Mouse (Mus musculus) ovary, postnatal 10 days (tissue): ENCODE measurements around the gene Cc2d2b.

Experiments
- DNase-seq: peaks from one replicate; pipeline ENCODE4 v3.0.0; 2022; ENCODE audit warnings: low spot score

Gene Cc2d2b

GRCm38 (mm10) chr19:40760071-40760470 lies 11.5 kb downstream of the Cc2d2b start:
- no peak for DNase-seq

GRCm38 (mm10) chr19:40762023-40762759 lies 13.6 kb downstream of the Cc2d2b start:
- no peak for DNase-seq

- no peak for DNase-seq
Measured at GRCm38 (mm10) chr19:40767189-40767588, 18.6 kb downstream of the Cc2d2b start.

GRCm38 (mm10) chr19:40769341-40769770 lies 20.8 kb downstream of the Cc2d2b start:
- DNase-seq, result no peak

- DNase-seq, result no peak
Measured at GRCm38 (mm10) chr19:40788004-40788714, 39.6 kb downstream of the Cc2d2b start.

GRCm38 (mm10) chr19:40788715-40789084 lies 40.1 kb downstream of the Cc2d2b start:
- DNase-seq, result no peak

GRCm38 (mm10) chr19:40805176-40805737 lies 56.7 kb downstream of the Cc2d2b start:
- DNase-seq, result no peak

- no peak for DNase-seq
Measured at GRCm38 (mm10) chr19:40809858-40810257, 61.3 kb downstream of the Cc2d2b start.

- DNase-seq, result no peak
Measured at GRCm38 (mm10) chr19:40811840-40812239, 63.3 kb downstream of the Cc2d2b start.

GRCm38 (mm10) chr19:40812778-40813177 lies 64.2 kb downstream of the Cc2d2b start:
- DNase-seq, result no peak

- DNase-seq, result no peak
Measured at GRCm38 (mm10) chr19:40813385-40813784, 64.8 kb downstream of the Cc2d2b start.

GRCm38 (mm10) chr19:40815645-40816183 lies 67.2 kb downstream of the Cc2d2b start:
- DNase-seq, result no peak

GRCm38 (mm10) chr19:40817901-40818532 lies 69.5 kb downstream of the Cc2d2b start:
- DNase-seq, result no peak

- DNase-seq, result no peak
Measured at GRCm38 (mm10) chr19:40818764-40819163, 70.2 kb downstream of the Cc2d2b start.

GRCm38 (mm10) chr19:40821306-40821825 lies 72.8 kb downstream of the Cc2d2b start:
- no peak for DNase-seq

GRCm38 (mm10) chr19:40825636-40826035 lies 77.1 kb downstream of the Cc2d2b start:
- no peak for DNase-seq

GRCm38 (mm10) chr19:40826735-40827134 lies 78.2 kb downstream of the Cc2d2b start:
- DNase-seq, result no peak

GRCm38 (mm10) chr19:40830198-40830597 lies 81.6 kb downstream of the Cc2d2b start:
- DNase-seq, result no peak

GRCm38 (mm10) chr19:40830703-40831415 lies 82.3 kb downstream of the Cc2d2b start, which contains the start of gene Ccnj:
Gene Ccnj (plus strand): TSS chr19:40831279.
- DNase-seq, result peak; percentile 96

GRCm38 (mm10) chr19:40831416-40832201 lies 83.1 kb downstream of the Cc2d2b start:
- peak; percentile 33 for DNase-seq

GRCm38 (mm10) chr19:40832361-40832760 lies 83.8 kb downstream of the Cc2d2b start:
- no peak for DNase-seq
